Mouse (Mus musculus): ENCODE measurements around the gene Gm10320. TPM values are rescaled to one million over a fixed set of nuclear protein-coding genes. Genes with fewer than 3 reads are reported as not detected.

The Gm10320 gene
- total RNA-seq, 2 experiments from 2014 or later = not detected

GRCm38 (mm10) chr13:98476175-98476838 is 15.5 kb downstream of the Gm10320 start:
- DNase-seq (ENCODE audit: low spot score in 2 of 2) = no peak
- intact Hi-C loops (cut with DNase I) = no loop called here

- DNase-seq (ENCODE audit: low spot score in 2 of 2) = no peak
- intact Hi-C loops (cut with DNase I) = no loop called here
These were observed 16.1 kb downstream of the Gm10320 start for GRCm38 (mm10) chr13:98475681-98476080.

GRCm38 (mm10) chr13:98473034-98473433 is 18.8 kb downstream of the Gm10320 start:
- intact Hi-C loops (cut with DNase I) = no loop called here
- no peak for DNase-seq (ENCODE audit: low spot score in 2 of 2)

- intact Hi-C loops (cut with DNase I) = no loop called here
- DNase-seq (ENCODE audit: low spot score in 2 of 2) = no peak
These were observed 20.0 kb downstream of the Gm10320 start for GRCm38 (mm10) chr13:98471756-98472155.

- intact Hi-C loops (cut with DNase I) = no loop called here
- DNase-seq (ENCODE audit: low spot score in 2 of 2) = no peak
These were observed 21.5 kb downstream of the Gm10320 start for GRCm38 (mm10) chr13:98470321-98470720.

- DNase-seq (ENCODE audit: low spot score in 2 of 2) = no peak
- intact Hi-C loops (cut with DNase I) = no loop called here
These were observed 21.9 kb downstream of the Gm10320 start for GRCm38 (mm10) chr13:98469916-98470315.

GRCm38 (mm10) chr13:98461467-98461866 is 30.3 kb downstream of the Gm10320 start:
- intact Hi-C loops (cut with DNase I) = no loop called here

GRCm38 (mm10) chr13:98456398-98456797 is 35.4 kb downstream of the Gm10320 start:
- DNase-seq (ENCODE audit: low spot score in 2 of 2) = no peak
- intact Hi-C loops (cut with DNase I) = no loop called here

More at GRCm38 (mm10) chr13:98461467-98461866, 30.3 kb downstream of the Gm10320 start:
- DNase-seq (ENCODE audit: low spot score in 2 of 2) = no peak

GRCm38 (mm10) chr13:98455646-98456045 is 36.2 kb downstream of the Gm10320 start:
- intact Hi-C loops (cut with DNase I) = no loop called here
- no peak for DNase-seq (ENCODE audit: low spot score in 2 of 2)

- intact Hi-C loops (cut with DNase I) = no loop called here
These were observed 37.4 kb downstream of the Gm10320 start for GRCm38 (mm10) chr13:98454224-98454967.

GRCm38 (mm10) chr13:98453146-98453545 is 38.7 kb downstream of the Gm10320 start:
- DNase-seq (ENCODE audit: low spot score in 2 of 2) = no peak
- intact Hi-C loops (cut with DNase I) = no loop called here

More at GRCm38 (mm10) chr13:98454224-98454967, 37.4 kb downstream of the Gm10320 start:
- no peak for DNase-seq (ENCODE audit: low spot score in 2 of 2)

- intact Hi-C loops (cut with DNase I) = no loop called here
- no peak for DNase-seq (ENCODE audit: low spot score in 2 of 2)
These were observed 43.1 kb downstream of the Gm10320 start for GRCm38 (mm10) chr13:98448696-98449095.

GRCm38 (mm10) chr13:98447741-98448140 is 44.1 kb downstream of the Gm10320 start:
- peak in 1 of 2 experiments; percentile 14 for DNase-seq (ENCODE audit: low spot score in 2 of 2)
- intact Hi-C loops (cut with DNase I) = no loop called here

- no peak for DNase-seq (ENCODE audit: low spot score in 2 of 2)
- intact Hi-C loops (cut with DNase I) = no loop called here
These were observed 46.2 kb downstream of the Gm10320 start for GRCm38 (mm10) chr13:98445391-98446125.

GRCm38 (mm10) chr13:98441001-98441400 is 50.8 kb downstream of the Gm10320 start:
- intact Hi-C loops (cut with DNase I) = no loop called here
- no peak for DNase-seq (ENCODE audit: low spot score in 2 of 2)

GRCm38 (mm10) chr13:98440293-98440952 is 51.4 kb downstream of the Gm10320 start:
- no peak for DNase-seq (ENCODE audit: low spot score in 2 of 2)

More at GRCm38 (mm10) chr13:98440293-98440952, 51.4 kb downstream of the Gm10320 start:
- intact Hi-C loops (cut with DNase I) = no loop called here
